Mouse (Mus musculus): ENCODE data around the gene Arhgap24.

DNA sequence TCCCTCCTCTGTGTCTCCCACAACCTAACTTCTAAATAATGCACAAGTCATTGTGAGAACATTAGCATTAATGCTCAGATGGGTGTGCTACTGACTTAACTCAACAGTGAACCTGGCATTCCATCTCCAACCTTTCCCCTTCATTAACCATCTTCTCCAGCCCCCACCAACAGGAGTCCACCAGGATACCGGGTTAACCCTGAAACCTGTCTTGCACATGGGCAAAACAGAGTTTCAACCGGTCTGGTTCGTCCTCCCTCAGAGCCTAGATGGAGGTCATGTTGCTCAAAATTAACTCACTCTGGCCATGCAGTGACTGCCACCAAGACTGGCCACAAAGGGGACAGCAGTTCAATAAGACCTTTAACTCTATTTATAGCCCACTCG is 285.9 kb downstream of the Arhgap24 start:
- TF ChIP-seq POLR2A (IDR thresholded peaks at IDR 0.05; ENCODE audit: low read depth, low read length) (no peak), CTCF (IDR thresholded peaks at IDR 0.05; ENCODE audit: extremely low read depth, insufficient read depth, insufficient read length, insufficient replicate concordance) (no peak)

Data from spleen, adult 2 months (tissue).